Mouse (Mus musculus) thymus, adult 2 months (tissue): Measurements from ENCODE around the gene Sun1.

ENCODE experiments used
- CTCF ChIP-seq: fragments of 200-500 bp; IDR thresholded peaks from 2 replicates; pipeline ENCODE4 v1.5.1; 2012; ENCODE audit warnings: mild to moderate bottlenecking, control low read depth, low read length, moderate library complexity, borderline replicate concordance; ENCODE audit not compliant: control insufficient read depth, poor library complexity, insufficient read depth; ENCODE audit errors: extremely low read depth
- POLR2A ChIP-seq: fragments of 200-500 bp; IDR thresholded peaks from 2 replicates; pipeline ENCODE4 v1.6.1; 2012; ENCODE audit warnings: mild to moderate bottlenecking, low read length, control low read depth, moderate library complexity; ENCODE audit not compliant: control insufficient read depth, poor library complexity, insufficient read depth; ENCODE audit errors: extremely low read depth

- TF ChIP-seq POLR2A (no peak), CTCF (no peak)
These were observed 14.7 kb downstream of the Sun1 start for GRCm38 (mm10) chr5:139215184-139215583.
